Mouse (Mus musculus) hindbrain, embryonic 11.5 days (tissue): ENCODE measurements around the gene Zdhhc24. TPM values are rescaled to one million over a fixed set of nuclear protein-coding genes. Genes with fewer than 3 reads are reported as not detected.

Experiments used
- ATAC-seq: fragments of 200-750 bp; cut with Nextera tagmentation; 2 replicates; pipeline ENCODE4 v1.8.0; 2017; ENCODE audit warnings: mild to moderate bottlenecking, moderate TSS enrichment, moderate library complexity; ENCODE audit not compliant: low FRiP score
- DNase-seq: peaks from one replicate; pipeline ENCODE4 v3.0.0-alpha.2; 2015; ENCODE audit warnings: low spot score
- H3K27ac ChIP-seq: fragments of 300-500 bp; sonication (generic); 2 replicates; pipeline ENCODE4 v1.5.1; 2014; ENCODE audit warnings: mild to moderate bottlenecking, low read depth, low read length
- H3K27me3 ChIP-seq: fragments of 300-500 bp; sonication (generic); 2 replicates; pipeline ENCODE4 v1.6.1; 2014; ENCODE audit warnings: mild to moderate bottlenecking, low read length, moderate library complexity, mixed read lengths; ENCODE audit not compliant: control insufficient read depth, insufficient read depth
- H3K36me3 ChIP-seq: fragments of 300-500 bp; sonication (generic); 2 replicates; pipeline ENCODE4 v1.6.1; 2014; ENCODE audit warnings: mild to moderate bottlenecking, low read length, moderate library complexity, mixed read lengths; ENCODE audit not compliant: control insufficient read depth, insufficient read depth
- H3K4me1 ChIP-seq: fragments of 300-500 bp; sonication (generic); replicated peaks from 2 replicates; pipeline ENCODE4 v1.6.1; 2014; ENCODE audit warnings: low read length, mixed read lengths; ENCODE audit not compliant: control insufficient read depth, insufficient read depth
- H3K4me2 ChIP-seq: fragments of 300-500 bp; sonication (generic); replicated peaks from 2 replicates; pipeline ENCODE4 v1.6.1; 2014; ENCODE audit warnings: mild to moderate bottlenecking, low read depth, low read length
- H3K4me3 ChIP-seq: fragments of 300-500 bp; sonication (generic); 2 replicates; pipeline ENCODE4 v1.5.1; 2014; ENCODE audit warnings: low read depth, low read length
- H3K9ac ChIP-seq: fragments of 300-500 bp; sonication (generic); 2 replicates; pipeline ENCODE4 v1.6.1; 2014; ENCODE audit warnings: low read depth, low read length
- H3K9me3 ChIP-seq: fragments of 300-500 bp; sonication (generic); 2 replicates; pipeline ENCODE4 v1.6.1; 2016; ENCODE audit warnings: low read length; ENCODE audit not compliant: control insufficient read depth
- WGBS: fragments of 180-500 bp; shearing (Covaris S2); extraction: QIAGEN DNeasy Blood & Tissue Kit; methylation state at CpG from one replicate; pipeline ENCODE4 v1.1.7; 2014; 5-methylcytosine and 5-hydroxymethylcytosine counted together
- polyA plus RNA-seq: library from polyadenylated mRNA; unstranded; fragments of >200 nt; fragmentation: Nextera tagmentation; extraction: Ambion mirVana; gene quantifications from 2 replicates; pipeline ENCODE4 v1.2.1, GENCODE M21; 2014

Gene Zdhhc24
- polyA plus RNA-seq, 1 experiment from 2014 or later, result 14.1 TPM

DNA sequence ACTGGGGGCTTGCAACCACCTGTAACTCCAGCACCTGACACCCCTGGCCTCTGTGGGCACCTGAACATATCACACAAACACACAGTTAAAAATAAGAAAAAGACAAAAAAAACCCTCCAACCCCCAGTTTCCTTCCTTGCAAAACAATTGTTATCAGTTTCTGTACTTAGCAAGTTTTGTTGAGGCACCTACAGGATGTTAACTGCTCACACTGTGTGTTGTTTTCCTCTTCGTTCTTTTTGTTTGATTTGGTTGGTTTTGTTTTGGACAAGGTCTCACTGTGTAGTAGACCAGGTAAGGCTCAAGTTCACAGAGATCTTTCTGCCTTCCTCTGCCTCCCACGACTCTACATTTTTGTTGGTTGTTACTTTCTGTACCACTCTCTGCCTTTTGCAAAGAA lies 35.9 kb upstream of the Zdhhc24 start:
- H3K36me3 ChIP-seq, result no peaks in the 10 kb centered on the region
- 68% methylated on average over 2 of the region's 2 CpGs for WGBS
- H3K9ac ChIP-seq, result no peak overlapping the region
- peaks cover 11% of the 10 kb centered on the region for H3K4me1 ChIP-seq
- ATAC-seq (no peak), DNase-seq (no peak)
- no peak overlapping the region for H3K27ac ChIP-seq
- no peak overlapping the region for H3K4me3 ChIP-seq
- H3K9me3 ChIP-seq, result no peaks in the 10 kb centered on the region
- H3K27me3 ChIP-seq, result peaks cover 14% of the 10 kb centered on the region
- H3K4me2 ChIP-seq, result no peak overlapping the region

DNA sequence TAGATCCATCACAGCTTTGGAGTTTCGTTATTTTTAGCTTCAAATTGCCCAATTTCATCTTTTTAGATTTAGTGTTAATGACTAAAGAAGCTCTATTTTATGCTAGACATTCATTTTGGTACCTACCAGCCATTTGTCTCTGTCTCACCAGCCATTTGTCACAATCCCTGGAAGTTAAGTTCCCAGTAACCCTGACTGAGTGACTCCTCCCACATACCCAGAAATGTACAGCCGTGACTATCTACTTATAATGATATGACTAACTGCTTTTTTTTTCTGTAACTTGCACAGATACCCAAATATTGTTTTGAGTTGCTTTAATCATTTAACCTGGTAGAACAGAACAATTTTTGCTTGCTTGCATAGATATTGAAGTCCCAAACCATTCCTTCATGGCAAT lies 32.6 kb upstream of the Zdhhc24 start:
- Histone ChIP-seq H3K27ac (no peak overlapping the region), H3K4me1 (no peaks in the 10 kb centered on the region), H3K9me3 (no peaks in the 10 kb centered on the region), H3K36me3 (no peaks in the 10 kb centered on the region), H3K4me2 (no peak overlapping the region), H3K9ac (no peak overlapping the region), H3K4me3 (no peak overlapping the region), H3K27me3 (peaks cover 2% of the 10 kb centered on the region)
- DNase-seq (no peak), ATAC-seq (no peak)
- 80% methylated on average over 2 of the region's 2 CpGs for WGBS

DNA sequence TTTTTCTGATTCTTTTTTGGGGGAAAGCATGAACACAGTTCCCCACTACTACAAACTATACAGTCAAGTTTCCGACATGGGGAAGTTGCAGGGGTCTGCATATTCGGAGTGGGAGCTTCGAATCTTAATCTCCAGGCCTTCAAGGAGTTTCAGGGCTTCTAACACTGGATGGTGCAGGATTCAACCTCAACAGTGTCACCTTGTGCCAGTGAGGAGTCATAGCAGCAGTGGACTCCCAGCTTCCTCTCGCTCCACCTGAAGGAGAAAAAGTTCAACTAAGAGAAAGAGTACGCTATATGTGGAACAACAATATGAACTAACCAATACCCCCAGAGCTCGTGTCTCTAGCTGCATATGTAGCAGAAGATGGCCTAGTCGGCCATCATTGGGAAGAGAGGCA lies 31.0 kb upstream of the Zdhhc24 start:
- peak; percentile 3 for DNase-seq
- Histone ChIP-seq H3K27ac (no peak overlapping the region), H3K36me3 (no peaks in the 10 kb centered on the region), H3K4me1 (no peaks in the 10 kb centered on the region), H3K4me2 (no peak overlapping the region), H3K4me3 (no peak overlapping the region), H3K9ac (no peak overlapping the region), H3K9me3 (no peaks in the 10 kb centered on the region), H3K27me3 (no peaks in the 10 kb centered on the region)
- 41% methylated on average over 7 of the region's 7 CpGs for WGBS
- no peak for ATAC-seq

GRCm38 (mm10) chr19:4849800-4850199 lies 28.7 kb upstream of the Zdhhc24 start:
- no peak overlapping the region for H3K4me3 ChIP-seq
- no peak overlapping the region for H3K27ac ChIP-seq
- WGBS, result 50% methylated on average over 4 of the region's 4 CpGs
- no peaks in the 10 kb centered on the region for H3K9me3 ChIP-seq
- DNase-seq (no peak), ATAC-seq (no peak)
- no peaks in the 10 kb centered on the region for H3K36me3 ChIP-seq
- H3K27me3 ChIP-seq, result no peaks in the 10 kb centered on the region
- no peaks in the 10 kb centered on the region for H3K4me1 ChIP-seq
- no peak overlapping the region for H3K4me2 ChIP-seq
- no peak overlapping the region for H3K9ac ChIP-seq

DNA sequence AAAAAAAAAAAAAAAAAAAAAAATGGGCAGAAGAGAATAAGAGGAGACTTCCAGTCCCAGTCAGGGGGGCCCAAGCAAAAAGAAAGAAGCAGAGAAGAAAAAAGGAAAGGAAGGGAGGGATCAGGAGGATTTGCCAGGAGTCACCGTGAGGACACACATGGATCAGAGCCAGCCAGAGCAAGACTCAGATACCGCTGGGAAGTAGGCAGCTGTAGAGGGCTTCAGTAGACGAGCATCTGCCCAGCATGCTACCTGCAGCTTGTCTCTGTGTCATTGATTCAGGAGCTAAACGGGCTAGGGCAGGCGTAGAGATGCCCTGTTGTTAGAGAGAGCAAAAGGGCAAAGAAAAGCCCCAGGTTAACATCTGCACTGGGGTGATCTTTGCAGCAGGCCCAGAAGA lies 28.2 kb upstream of the Zdhhc24 start:
- no peaks in the 10 kb centered on the region for H3K27me3 ChIP-seq
- H3K27ac ChIP-seq, result no peak overlapping the region
- no peaks in the 10 kb centered on the region for H3K4me1 ChIP-seq
- 55% methylated on average over 5 of the region's 5 CpGs for WGBS
- no peak overlapping the region for H3K4me3 ChIP-seq
- DNase-seq (no peak), ATAC-seq (no peak)
- H3K36me3 ChIP-seq, result no peaks in the 10 kb centered on the region
- no peak overlapping the region for H3K9ac ChIP-seq
- no peak overlapping the region for H3K4me2 ChIP-seq
- no peaks in the 10 kb centered on the region for H3K9me3 ChIP-seq

GRCm38 (mm10) chr19:4854552-4855469 lies 23.7 kb upstream of the Zdhhc24 start, which contains the start of gene Ctsf:
TSS of gene Ctsf (plus strand) at chr19:4855130.
- 5% methylated on average over 45 of the region's 45 CpGs for WGBS
- DNase-seq (peak; percentile 84), ATAC-seq (peak; percentile 87)
- H3K27ac ChIP-seq, result peak within 1 kb of the TSS; percentile 43
- peak within 1 kb of the TSS; percentile 58 for H3K9ac ChIP-seq
- H3K4me1 ChIP-seq, result no peaks in the 10 kb centered on the region
- H3K27me3 ChIP-seq, result no peaks in the 10 kb centered on the region
- peak within 1 kb of the TSS; percentile 53 for H3K4me3 ChIP-seq
- no peaks in the 10 kb centered on the region for H3K9me3 ChIP-seq
- no peaks in the 10 kb centered on the region for H3K36me3 ChIP-seq
- H3K4me2 ChIP-seq, result peak within 1 kb of the TSS; percentile 91

GRCm38 (mm10) chr19:4855470-4855820 lies 23.0 kb upstream of the Zdhhc24 start:
- DNase-seq (no peak), ATAC-seq (peak; percentile 67)
- Histone ChIP-seq H3K36me3 (no peaks in the 10 kb centered on the region), H3K4me2 (peak overlapping the region; percentile 91), H3K27me3 (no peaks in the 10 kb centered on the region), H3K27ac (peak overlapping the region; percentile 43), H3K9me3 (no peaks in the 10 kb centered on the region), H3K4me3 (peak overlapping the region; percentile 53), H3K9ac (peak overlapping the region; percentile 58), H3K4me1 (no peaks in the 10 kb centered on the region)
- WGBS, result 1% methylated on average over 14 of the region's 14 CpGs

- H3K4me3 ChIP-seq, result peak overlapping the region; percentile 53; the same call in 1 of the 2 replicates
- DNase-seq (no peak), ATAC-seq (no peak)
- no peaks in the 10 kb centered on the region for H3K36me3 ChIP-seq
- no peaks in the 10 kb centered on the region for H3K9me3 ChIP-seq
- no peak overlapping the region for H3K9ac ChIP-seq
- no peaks in the 10 kb centered on the region for H3K4me1 ChIP-seq
- WGBS, result 73% methylated on average over 4 of the region's 4 CpGs
- no peaks in the 10 kb centered on the region for H3K27me3 ChIP-seq
- H3K4me2 ChIP-seq, result peak overlapping the region; percentile 91
- no peak overlapping the region for H3K27ac ChIP-seq
Measured at GRCm38 (mm10) chr19:4855951-4856350, 22.5 kb upstream of the Zdhhc24 start.

DNA sequence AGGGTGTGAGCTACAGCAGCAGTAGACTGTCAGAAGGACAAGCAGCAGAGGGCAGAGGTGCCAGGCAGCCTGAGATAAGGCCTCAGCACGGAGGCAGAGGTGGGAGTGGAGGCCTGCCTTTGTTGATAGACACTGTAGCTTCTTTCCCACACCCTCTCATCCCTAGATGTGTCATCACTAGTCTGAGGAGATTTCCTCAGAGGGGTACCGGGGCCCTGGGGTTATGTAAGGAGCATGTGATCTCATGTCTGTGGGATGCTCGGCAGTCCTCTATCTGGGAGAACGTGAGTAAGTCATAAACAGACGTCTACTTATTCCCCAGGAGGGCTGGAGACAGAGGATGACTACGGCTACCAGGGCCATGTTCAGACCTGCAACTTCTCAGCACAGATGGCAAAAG lies 19.4 kb upstream of the Zdhhc24 start:
- DNase-seq (no peak), ATAC-seq (no peak)
- Histone ChIP-seq H3K4me1 (no peaks in the 10 kb centered on the region), H3K4me2 (no peak overlapping the region), H3K36me3 (no peaks in the 10 kb centered on the region), H3K4me3 (no peak overlapping the region), H3K9me3 (no peaks in the 10 kb centered on the region), H3K27ac (no peak overlapping the region), H3K27me3 (no peaks in the 10 kb centered on the region), H3K9ac (no peak overlapping the region)
- 85% methylated on average over 6 of the region's 6 CpGs for WGBS
